Mouse (Mus musculus): Measurements from ENCODE around the gene Hist1h2ab. TPM values are rescaled to one million over a fixed set of nuclear protein-coding genes. Genes with fewer than 3 reads are reported as not detected.

Gene Hist1h2ab
- total and polyA plus RNA-seq, 3 experiments: 8.0 to 2,219 TPM; not detected in 1

GRCm38 (mm10) chr13:23753314-23754078, 2.6 kb downstream of the Hist1h2ab start:
- no peak for TF ChIP-seq POLR2AphosphoS2 (IDR thresholded peaks at IDR 0.05; ENCODE audit: low read length)
- Histone ChIP-seq H3K27ac (ENCODE audit: control insufficient read depth, low read depth, low read length) (peak overlapping the region; percentile 73), H3K9me3 (replicated peaks; ENCODE audit: insufficient read depth, low read length) (no peaks in the 10 kb centered on the region), H3K9ac (ENCODE audit: control insufficient read depth, low read depth, low read length, poor library complexity, severe bottlenecking) (peak overlapping the region; percentile 72), H3K4me1 (ENCODE audit: control insufficient read depth in 1 of 2, insufficient read depth in 2 of 2, low read length in 2 of 2) (peaks cover 0 to 17% of the 10 kb centered on the region in 2 experiments; a peak in 2 of 4 replicates), H3K27me3 (ENCODE audit: control insufficient read depth in 1 of 2, insufficient read depth in 2 of 2, low read length in 2 of 2) (no peaks in the 10 kb centered on the region), H3K4me3 (ENCODE audit: control insufficient read depth in 1 of 2, insufficient read depth in 1 of 2, low read depth in 2 of 2, low read length in 2 of 2) (peak overlapping the region in 1 of 2 experiments; percentile 3; a peak in 1 of 4 replicates), H3K36me3 (ENCODE audit: control insufficient read depth in 1 of 2, insufficient read depth in 2 of 2, low read length in 2 of 2) (peaks cover 0 to 56% of the 10 kb centered on the region in 2 experiments; a peak in 2 of 4 replicates), H3K79me2 (ENCODE audit: control insufficient read depth, insufficient read depth, low read length, poor library complexity) (no peaks in the 10 kb centered on the region; the same call in 1 of the 2 replicates)
- peak; percentile 71 for DNase-seq (ENCODE audit: low read depth, low spot score)

GRCm38 (mm10) chr13:23755000-23755399, 4.1 kb downstream of the Hist1h2ab start:
- peak overlapping the region; percentile 54 for H3K9ac ChIP-seq (ENCODE audit: control insufficient read depth, low read depth, low read length, poor library complexity, severe bottlenecking)
- no peaks in the 10 kb centered on the region; the same call in 1 of the 2 replicates for H3K79me2 ChIP-seq (ENCODE audit: control insufficient read depth, insufficient read depth, low read length, poor library complexity)
- peaks cover 0 to 55% of the 10 kb centered on the region in 2 experiments; a peak in 2 of 4 replicates for H3K36me3 ChIP-seq (ENCODE audit: control insufficient read depth in 1 of 2, insufficient read depth in 2 of 2, low read length in 2 of 2)
- DNase-seq (ENCODE audit: low read depth, low spot score): peak; percentile 55
- peaks cover 0 to 14% of the 10 kb centered on the region in 2 experiments; a peak in 2 of 4 replicates for H3K4me1 ChIP-seq (ENCODE audit: control insufficient read depth in 1 of 2, insufficient read depth in 2 of 2, low read length in 2 of 2)
- no peaks in the 10 kb centered on the region for H3K27me3 ChIP-seq (ENCODE audit: control insufficient read depth in 1 of 2, insufficient read depth in 2 of 2, low read length in 2 of 2)
- no peak for TF ChIP-seq ZC3H11A (IDR thresholded peaks at IDR 0.05; ENCODE audit: low read depth, low read length)
- TF ChIP-seq RAD21 (IDR thresholded peaks at IDR 0.05; ENCODE audit: low read depth, low read length): no peak
- no peak for TF ChIP-seq NELFE (IDR thresholded peaks at IDR 0.05; ENCODE audit: low read depth, low read length)
- TF ChIP-seq MYC (IDR thresholded peaks at IDR 0.05; ENCODE audit: low read depth, low read length): no peak
- no peak for TF ChIP-seq ETS1 (IDR thresholded peaks at IDR 0.05; ENCODE audit: low read depth, low read length)
- TF ChIP-seq USF2 (IDR thresholded peaks at IDR 0.05; ENCODE audit: borderline replicate concordance in 1 of 2, insufficient read depth in 1 of 2, low read depth in 1 of 2, low read length in 2 of 2): no peak
- TF ChIP-seq MYB (IDR thresholded peaks at IDR 0.05; ENCODE audit: low read depth, low read length): no peak
- TF ChIP-seq MAZ (IDR thresholded peaks at IDR 0.05; ENCODE audit: low read depth, low read length): no peak
- no peak for TF ChIP-seq CTCF (IDR thresholded peaks at IDR 0.05 in 2 of 3, conservative IDR thresholded peaks at IDR 0.05 in 1 of 3; ENCODE audit: control insufficient read depth in 1 of 3, insufficient read depth in 1 of 3, low read depth in 2 of 3, low read length in 3 of 3, poor library complexity in 1 of 3, severe bottlenecking in 1 of 3)
- no peak for TF ChIP-seq SMC3 (IDR thresholded peaks at IDR 0.05; ENCODE audit: low read depth, low read length)
- TF ChIP-seq NRF1 (IDR thresholded peaks at IDR 0.05; ENCODE audit: insufficient read depth, low read depth, low read length, poor library complexity, severe bottlenecking): no peak
- no peak for TF ChIP-seq TBP (IDR thresholded peaks at IDR 0.05; ENCODE audit: low read depth, low read length)
- no peak for TF ChIP-seq KAT2A (conservative IDR thresholded peaks at IDR 0.05; ENCODE audit: low read depth, low read length)
- no peak for TF ChIP-seq EP300 (IDR thresholded peaks at IDR 0.05; ENCODE audit: low read depth in 1 of 2, low read length in 2 of 2)
- no peak for TF ChIP-seq ZMIZ1 (IDR thresholded peaks at IDR 0.05; ENCODE audit: low read depth, low read length)
- TF ChIP-seq SIN3A (IDR thresholded peaks at IDR 0.05; ENCODE audit: low read length): no peak
- no peak for TF ChIP-seq GABPA (IDR thresholded peaks at IDR 0.05; ENCODE audit: low read depth, low read length)
- no peak for TF ChIP-seq TAL1 (IDR thresholded peaks at IDR 0.05; ENCODE audit: low read length)
- no peak for TF ChIP-seq TCF12 (IDR thresholded peaks at IDR 0.05; ENCODE audit: low read depth, low read length)
- TF ChIP-seq UBTF (IDR thresholded peaks at IDR 0.05; ENCODE audit: borderline replicate concordance, insufficient read depth, low read depth, low read length): no peak
- peak overlapping the region; percentile 89 for H3K27ac ChIP-seq (ENCODE audit: control insufficient read depth, low read depth, low read length)
- no peak overlapping the region for H3K4me3 ChIP-seq (ENCODE audit: control insufficient read depth in 1 of 2, insufficient read depth in 1 of 2, low read depth in 2 of 2, low read length in 2 of 2)
- H3K9me3 ChIP-seq (replicated peaks; ENCODE audit: insufficient read depth, low read length): no peaks in the 10 kb centered on the region

All from MEL (cell line).